Mouse (Mus musculus): ENCODE data around the gene Tuba3a. TPM values are rescaled to one million over a fixed set of nuclear protein-coding genes. Genes with fewer than 3 reads are reported as not detected.
A peak's percentile ranks its signal among the peaks of the same experiment; 100 is the strongest.
"Not testable (repeated sequence)": the region's sequence is repeated elsewhere in the genome, so short reads cannot be mapped to it uniquely, and the experiment has no call there.

The Tuba3a gene
- total RNA-seq, 2 experiments from 2014 or later, result not detected

DNA sequence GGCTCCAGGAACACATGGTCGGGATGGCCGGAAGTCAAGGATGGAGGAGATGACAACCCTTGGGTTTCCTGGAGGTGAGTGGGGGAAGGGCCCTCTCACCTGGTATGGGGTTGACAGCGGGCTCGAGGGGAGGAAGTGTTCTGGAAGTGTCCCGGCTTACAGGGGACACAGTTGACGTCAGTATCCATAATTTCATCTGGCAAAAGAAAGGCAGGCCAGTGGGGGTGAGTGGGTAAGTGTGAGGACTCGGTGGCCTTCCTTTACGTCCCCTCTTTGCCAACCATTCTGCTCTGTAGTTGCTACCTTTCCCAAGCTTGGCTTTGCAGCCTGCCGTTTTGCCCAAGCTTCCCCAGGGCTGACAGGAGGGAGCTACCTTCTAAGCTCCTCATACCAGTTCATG, 26.3 kb upstream of the Tuba3a start:
- no peak for DNase-seq (ENCODE audit: extremely low spot score in 1 of 2, low spot score in 2 of 2)
- intact Hi-C loops (cut with DNase I), result no loop called here

DNA sequence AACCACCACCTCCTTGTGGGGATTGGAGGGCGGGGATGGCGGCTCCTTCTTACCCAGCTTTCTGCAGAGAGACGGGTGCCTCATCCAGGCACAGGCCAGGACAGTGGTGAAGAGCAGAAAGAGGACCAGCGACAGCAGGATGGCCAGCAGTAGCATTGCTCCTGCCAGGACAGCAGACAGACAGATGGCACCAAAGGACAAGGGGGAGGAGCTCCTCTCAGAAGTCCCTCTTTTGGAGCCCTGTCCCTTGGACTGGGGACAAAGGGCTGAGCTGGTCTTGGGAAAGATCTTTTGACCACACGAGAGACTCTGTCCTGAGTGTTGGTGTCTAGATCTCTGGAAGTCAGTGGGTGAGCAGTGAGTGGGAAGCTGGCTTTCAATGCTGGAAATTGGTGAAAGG, 23.6 kb upstream of the Tuba3a start:
- no peak for DNase-seq (ENCODE audit: extremely low spot score in 1 of 2, low spot score in 2 of 2)

DNA sequence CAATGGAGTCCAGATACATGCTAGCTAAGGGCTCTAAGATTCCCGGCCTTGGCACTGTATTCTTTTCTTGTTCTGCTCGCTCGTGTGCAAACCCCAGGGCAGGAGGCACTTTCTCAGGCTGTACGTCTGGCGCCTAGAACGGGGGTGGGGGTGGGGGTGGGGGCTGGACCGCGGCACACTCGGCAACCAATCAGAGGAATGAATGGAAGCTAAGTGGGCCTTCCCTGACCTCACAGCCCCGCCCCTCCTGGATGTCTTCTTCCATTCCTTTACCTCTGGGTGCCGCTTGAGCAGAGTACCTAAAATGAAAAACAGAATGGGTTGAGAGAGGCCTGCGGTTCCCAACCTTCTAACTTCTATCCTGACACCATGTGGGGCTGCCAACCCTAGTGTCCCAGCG, 23.1 kb upstream of the Tuba3a start:
- no peak for DNase-seq (ENCODE audit: extremely low spot score in 1 of 2, low spot score in 2 of 2)

More for the DNA sequence above, 23.6 kb upstream of the Tuba3a start:
- intact Hi-C loops (cut with DNase I), result no loop called here

DNA sequence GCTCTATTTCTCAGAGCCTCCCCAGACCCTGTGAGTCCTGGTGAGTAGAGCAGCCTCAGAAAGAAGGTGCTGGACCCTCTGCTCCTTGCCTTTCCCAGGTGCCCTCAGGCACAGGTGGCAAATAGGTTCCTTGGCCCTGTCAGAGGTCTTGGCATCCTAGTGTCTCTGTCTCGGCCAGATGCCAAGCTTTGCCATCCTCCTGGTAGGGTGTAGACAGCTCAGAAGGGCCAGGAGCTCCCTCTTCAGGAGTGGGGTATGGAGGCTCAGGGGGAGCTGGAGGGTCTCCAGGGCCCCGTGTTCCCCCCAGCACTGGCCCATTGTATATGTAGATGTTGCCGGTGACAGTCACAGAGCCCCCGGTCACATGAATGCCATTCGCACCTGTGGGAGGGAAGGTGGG, 21.2 kb upstream of the Tuba3a start:
- intact Hi-C loops (cut with DNase I), result no loop called here
- no peak for DNase-seq (ENCODE audit: extremely low spot score in 1 of 2, low spot score in 2 of 2)

More for the DNA sequence above, 23.1 kb upstream of the Tuba3a start:
- intact Hi-C loops (cut with DNase I), result no loop called here

DNA sequence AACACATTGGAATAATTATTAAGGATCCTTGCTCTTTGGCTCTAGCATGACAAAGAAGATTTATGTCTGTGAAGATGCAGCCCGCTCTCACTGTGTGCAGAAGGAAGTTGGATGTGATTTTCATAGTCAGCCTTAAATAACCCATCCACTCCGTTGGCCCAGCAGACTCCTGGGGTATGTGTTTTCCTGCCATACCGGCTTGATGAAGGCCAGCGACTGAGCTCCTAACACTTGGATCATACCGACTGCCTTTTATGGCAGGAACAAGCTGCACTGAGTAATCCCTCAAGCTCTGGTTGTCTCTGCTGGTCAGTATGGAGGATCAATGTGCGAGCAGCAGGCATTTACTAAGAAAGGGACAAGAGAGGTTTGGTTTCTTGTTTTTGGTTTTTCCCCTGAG, 19.6 kb upstream of the Tuba3a start:
- intact Hi-C loops (cut with DNase I), result no loop called here

DNA sequence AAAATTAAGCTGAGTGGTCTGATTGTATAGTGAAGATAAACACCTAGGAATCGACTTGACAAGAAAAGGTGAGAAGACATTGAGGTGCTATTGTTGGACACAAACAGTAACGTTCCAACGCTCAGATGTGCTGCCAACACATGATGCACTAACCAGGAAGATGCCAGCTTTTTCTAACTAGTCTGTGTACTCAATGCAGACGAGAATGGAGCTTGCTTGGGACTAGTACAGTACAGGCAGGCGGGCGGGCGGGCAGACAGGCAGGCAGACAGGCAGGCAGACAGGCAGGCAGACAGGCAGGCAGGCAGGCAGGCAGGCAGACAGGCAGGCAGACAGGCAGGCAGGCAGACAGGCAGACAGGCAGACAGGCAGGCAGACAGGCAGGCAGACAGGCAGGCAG, 18.6 kb upstream of the Tuba3a start:
- DNase-seq (ENCODE audit: extremely low spot score in 1 of 2, low spot score in 2 of 2); intact Hi-C loops (cut with DNase I): not testable (repeated sequence)

More for the DNA sequence above, 19.6 kb upstream of the Tuba3a start:
- DNase-seq (ENCODE audit: extremely low spot score in 1 of 2, low spot score in 2 of 2), result no peak

DNA sequence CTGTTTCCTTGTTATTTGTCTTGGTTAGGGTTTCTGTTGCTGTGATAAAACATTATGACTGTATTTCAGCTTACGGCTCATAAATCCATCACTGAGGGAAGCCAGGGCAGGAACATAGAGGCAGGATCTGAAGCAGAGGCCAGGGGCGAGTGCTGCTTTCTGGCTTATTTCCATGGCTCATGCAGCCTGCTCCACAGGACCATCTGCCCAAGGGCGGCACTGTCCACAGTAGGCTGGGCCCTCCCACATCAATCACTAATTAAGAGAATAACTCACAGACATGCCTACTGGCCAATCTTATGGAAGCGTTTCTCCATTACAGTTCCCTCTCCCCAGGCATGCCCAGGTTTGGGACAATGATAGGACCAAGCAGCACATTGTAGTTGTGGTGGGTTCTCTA, 17.4 kb upstream of the Tuba3a start:
- intact Hi-C loops (cut with DNase I), result no loop called here
- no peak for DNase-seq (ENCODE audit: extremely low spot score in 1 of 2, low spot score in 2 of 2)

DNA sequence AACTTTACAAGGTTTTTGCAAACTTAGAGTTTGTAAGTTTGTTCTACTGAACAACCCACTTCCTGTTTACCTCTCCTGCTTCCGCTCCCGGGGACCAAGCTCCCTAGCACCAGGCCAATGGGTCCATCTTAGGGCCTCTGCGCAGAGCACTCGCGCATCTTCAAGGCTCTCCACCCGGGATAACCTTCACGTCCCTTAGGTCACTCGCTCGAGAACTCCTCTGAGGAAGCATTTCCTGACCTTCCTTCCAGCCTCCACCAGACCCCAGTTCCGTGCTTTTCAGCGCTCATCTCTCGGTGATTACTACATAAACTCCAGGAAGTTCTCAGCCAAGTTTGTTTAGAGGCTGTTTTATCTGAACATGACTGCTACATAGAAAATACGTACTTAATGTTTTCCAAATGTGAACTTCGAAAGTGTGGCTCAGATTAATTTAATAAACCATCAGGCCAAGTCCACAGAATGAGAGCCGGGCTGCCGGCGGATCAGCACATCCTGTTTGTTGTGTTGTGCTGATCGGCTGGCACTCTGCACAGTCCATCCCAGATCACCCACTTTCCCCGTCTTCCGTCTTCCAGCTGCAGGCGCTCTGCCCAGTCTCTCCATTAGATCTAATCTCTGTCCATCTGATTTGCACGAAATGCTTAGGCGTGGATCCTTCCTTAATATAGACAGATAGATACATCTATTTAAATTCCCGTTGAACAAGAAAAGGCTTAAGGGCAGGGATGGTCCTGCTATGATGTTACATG, 16.6 kb upstream of the Tuba3a start:
- intact Hi-C loops (cut with DNase I), result no loop called here
- DNase-seq (ENCODE audit: extremely low spot score in 1 of 2, low spot score in 2 of 2), result no peak

DNA sequence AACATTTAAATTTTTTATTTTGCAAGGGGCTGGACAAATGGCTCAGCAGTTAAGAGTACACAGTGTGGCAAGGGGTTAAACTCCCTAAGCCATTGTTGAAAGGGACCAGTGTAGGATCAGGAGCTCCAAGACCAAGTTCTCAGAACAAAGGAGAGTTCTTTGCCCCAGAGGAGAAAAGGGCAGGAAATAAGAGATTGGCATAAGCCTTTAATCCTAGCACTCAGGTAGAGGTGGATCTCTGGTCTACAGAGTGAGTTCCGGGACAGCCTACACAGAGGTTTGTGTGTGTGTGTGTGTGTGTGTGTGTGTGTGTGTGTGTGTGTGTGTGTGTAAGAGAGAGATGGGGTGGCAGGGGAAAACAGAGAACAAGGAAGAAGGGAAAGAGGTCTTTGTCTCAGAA, 15.1 kb upstream of the Tuba3a start:
- intact Hi-C loops (cut with DNase I), result no loop called here
- DNase-seq (ENCODE audit: extremely low spot score in 1 of 2, low spot score in 2 of 2), result no peak

DNA sequence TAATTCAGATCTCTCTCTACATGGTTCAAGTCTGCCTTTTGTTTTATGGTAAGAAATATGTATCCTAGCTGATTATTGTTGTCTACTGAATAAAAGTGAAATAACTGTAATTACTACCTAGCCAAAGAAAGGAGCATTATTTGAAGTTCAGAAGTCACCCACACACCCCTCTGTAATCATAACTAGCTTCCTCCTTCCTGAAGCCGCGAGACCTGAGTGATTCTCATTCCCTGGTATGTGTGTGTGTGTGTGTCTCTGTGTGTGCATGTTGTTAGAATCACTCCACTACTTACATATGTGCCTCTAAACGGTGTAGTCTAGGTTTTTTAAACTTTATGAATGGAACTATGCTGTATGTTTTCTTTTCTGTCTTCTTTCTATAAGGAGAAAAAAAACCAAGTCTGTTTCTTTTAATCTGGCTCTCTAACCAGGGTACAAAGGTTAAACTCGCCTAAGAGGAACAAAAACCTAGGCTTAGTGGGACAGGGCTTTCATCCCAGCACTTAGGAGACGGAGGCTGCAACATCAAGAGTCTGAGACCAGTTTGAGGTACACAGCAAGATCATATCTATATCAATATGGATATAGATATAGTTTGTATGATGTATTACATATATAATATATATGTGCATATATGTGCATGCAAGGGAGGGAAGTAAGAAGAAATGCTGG, 11.4 kb upstream of the Tuba3a start:
- intact Hi-C loops (cut with DNase I), result no loop called here
- no peak for DNase-seq (ENCODE audit: extremely low spot score in 1 of 2, low spot score in 2 of 2)

DNA sequence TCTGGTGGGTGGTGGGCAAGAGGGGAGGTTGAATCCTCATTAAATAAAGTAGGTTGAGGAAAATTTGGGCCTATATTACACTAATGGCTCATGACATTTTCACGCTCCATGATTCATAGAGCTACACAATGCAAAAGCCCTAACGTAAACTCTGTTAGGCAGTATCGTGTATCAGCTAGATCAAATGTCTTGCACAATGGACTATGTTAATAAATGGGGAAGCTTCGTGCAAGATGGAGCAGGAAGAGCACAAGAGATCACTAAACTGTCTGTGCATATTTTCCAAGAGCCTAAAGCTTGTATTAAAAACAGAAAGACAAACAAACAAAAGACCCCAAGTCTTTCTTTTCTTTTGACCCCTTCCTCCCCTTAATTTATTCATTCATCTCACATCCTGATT, 8.2 kb upstream of the Tuba3a start:
- no peak for DNase-seq (ENCODE audit: extremely low spot score in 1 of 2, low spot score in 2 of 2)
- intact Hi-C loops (cut with DNase I), result no loop called here

DNA sequence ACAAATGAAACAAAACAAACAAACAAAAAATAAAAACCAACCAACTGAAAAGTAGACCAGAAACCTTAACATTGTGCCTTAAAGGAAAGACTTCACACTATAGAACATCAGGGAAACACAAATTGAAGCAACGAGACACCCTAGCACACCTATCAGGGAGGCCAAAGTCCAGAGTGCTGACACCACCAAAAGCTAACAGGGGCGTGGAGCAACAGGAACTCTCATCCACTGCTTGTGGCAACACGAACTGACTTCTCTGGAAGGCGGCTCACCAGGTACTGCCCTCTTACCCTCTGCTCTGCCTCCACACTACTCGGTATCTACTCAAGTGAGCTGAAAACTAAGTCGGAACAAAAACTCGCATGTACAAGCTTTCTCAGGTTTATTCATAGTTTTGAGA, 6.4 kb upstream of the Tuba3a start:
- no peak for DNase-seq (ENCODE audit: extremely low spot score in 1 of 2, low spot score in 2 of 2)
- intact Hi-C loops (cut with DNase I), result no loop called here

DNA sequence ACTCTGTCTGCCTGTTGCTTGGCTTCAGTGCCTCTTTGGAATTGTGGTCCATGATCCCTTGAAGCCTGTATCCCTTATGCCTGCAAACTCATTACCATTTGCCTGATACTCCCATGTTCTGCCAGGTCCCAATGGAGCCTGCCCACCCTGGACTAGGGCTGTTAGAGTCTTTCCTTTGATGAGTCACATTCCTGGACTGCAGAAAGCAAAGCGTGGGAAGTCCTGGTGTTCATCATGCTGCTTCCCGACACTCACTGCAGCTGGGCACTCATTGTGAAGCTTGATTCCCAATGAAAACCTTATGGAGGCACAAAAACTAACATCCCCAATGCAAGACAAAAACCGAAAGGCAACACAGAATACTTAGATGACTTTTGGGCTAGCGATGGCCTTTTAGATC, 5.5 kb upstream of the Tuba3a start:
- no peak for DNase-seq (ENCODE audit: extremely low spot score in 1 of 2, low spot score in 2 of 2)
- intact Hi-C loops (cut with DNase I), result no loop called here

DNA sequence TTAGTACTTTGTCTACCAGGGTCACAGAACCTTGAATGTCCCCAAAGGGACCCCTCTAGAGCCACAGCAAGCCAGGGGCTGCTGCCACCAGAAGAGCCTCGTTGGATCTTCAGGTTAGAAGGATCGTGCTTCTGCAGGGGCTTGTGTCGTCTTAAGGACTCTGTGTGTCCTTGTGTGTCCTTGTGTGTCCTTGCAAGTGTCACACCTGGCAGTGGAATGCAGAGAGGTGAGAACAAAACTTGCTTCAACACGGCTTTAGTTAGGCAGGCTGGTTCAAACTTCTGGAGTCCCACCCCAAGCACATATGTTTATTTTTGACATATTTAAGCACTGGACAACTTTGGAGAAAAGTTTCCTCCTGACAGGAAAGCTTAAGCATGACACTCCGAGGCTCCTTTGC, 2.9 kb upstream of the Tuba3a start:
- DNase-seq (ENCODE audit: extremely low spot score in 1 of 2, low spot score in 2 of 2), result no peak
- intact Hi-C loops (cut with DNase I), result no loop called here

DNA sequence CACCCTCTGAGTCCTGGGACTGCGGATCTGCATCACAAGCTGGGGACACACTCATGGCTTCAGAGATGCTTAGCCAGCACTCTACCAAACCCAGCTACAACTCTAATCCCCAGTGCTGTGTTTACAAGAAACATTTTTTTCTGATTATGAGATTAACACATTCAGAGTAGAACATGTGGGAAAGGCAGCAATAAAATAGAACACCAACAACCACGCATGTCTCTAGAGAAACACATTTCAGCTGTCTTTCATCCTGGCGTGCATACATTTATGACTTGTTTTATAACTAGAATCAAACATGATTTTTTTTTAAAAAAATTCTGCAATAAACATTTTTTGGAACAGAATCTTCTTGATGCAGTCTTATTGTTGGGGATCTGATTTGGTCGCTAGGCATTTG, 1.1 kb upstream of the Tuba3a start:
- intact Hi-C loops (cut with DNase I), result no loop called here
- no peak for DNase-seq (ENCODE audit: extremely low spot score in 1 of 2, low spot score in 2 of 2)

DNA sequence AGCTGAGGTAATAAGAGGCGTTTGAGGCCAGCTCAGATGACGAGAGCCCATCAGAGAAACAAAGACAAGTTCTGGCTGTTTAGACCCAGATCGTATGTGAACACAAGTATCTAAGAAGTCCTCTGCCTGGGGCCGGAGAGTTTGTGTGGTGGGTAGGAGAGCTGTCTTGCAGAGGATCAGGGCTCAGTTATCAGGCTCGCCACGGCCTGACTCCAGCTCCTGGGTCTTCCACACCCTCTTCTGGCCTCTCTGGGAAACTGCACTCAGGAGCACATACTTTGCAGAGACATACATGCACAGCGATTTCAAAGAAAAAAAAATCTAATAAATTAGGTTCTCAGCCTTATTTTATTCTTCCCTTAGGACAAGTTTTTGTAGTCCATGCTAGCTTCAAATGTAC, 1.1 kb downstream of the Tuba3a start:
- intact Hi-C loops (cut with DNase I), result no loop called here
- no peak for DNase-seq (ENCODE audit: extremely low spot score in 1 of 2, low spot score in 2 of 2)

DNA sequence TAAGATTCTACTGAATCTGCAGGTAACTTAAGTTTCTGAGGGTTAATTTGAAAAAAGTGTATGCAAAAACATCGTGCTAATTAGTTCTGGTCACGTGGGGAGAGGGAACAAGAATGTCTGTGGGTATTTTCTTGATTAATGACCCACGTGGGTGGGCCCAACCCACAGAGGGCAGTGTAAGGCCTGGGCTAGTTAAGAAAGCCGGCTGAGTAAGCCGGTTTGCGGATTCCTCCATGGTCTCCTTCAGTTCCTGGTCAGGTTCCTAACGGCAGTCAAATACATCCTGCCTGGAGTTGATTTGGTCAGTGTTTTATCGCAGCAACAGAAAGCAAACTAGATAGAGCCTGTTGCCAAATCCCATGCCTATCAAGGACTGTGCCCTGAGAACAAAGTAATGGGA, 1.6 kb downstream of the Tuba3a start:
- intact Hi-C loops (cut with DNase I), result no loop called here
- DNase-seq (ENCODE audit: extremely low spot score in 1 of 2, low spot score in 2 of 2), result no peak

DNA sequence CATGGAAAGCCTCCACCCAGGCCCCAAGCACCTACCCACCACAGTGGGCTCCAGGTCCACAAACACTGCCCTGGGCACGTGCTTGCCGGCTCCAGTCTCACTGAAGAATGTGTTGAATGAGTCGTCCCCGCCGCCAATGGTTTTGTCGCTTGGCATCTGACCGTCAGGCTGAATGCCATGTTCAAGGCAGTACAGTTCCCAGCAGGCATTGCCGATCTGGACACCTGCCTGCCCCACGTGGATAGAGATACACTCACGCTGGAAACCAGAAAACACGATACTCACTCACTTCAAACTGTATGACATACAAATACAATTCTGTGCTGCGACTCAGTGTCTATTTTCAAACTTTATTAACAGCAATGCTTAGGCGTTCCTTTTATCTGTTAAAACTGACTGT, 3.1 kb downstream of the Tuba3a start:
- DNase-seq (ENCODE audit: extremely low spot score in 1 of 2, low spot score in 2 of 2); intact Hi-C loops (cut with DNase I): not testable (repeated sequence)

DNA sequence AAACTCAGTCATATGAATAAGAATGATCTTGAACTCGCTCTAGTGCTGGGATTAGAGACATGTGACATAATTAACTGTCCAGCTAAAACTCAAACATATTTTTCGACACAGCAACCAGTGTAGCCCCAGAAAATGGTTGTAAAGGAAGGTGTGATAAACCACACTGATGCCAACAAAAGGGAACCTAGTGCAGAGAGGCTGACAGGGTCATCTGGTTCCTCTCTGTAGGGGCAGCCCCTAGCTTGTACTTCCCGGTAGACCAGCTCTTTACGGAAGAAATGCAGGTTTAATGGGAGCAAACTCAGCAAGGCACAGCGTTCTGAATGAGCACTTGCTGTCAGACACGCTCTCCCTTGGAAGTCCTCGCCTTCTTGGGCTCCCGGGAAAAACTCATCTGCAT, 6.1 kb downstream of the Tuba3a start:
- intact Hi-C loops (cut with DNase I), result loop anchor here (5.0 to 10.0 kb wide), 2 partner anchors 78 to 325 kb away; no protein-coding TSS in a partner anchor
- no peak for DNase-seq (ENCODE audit: extremely low spot score in 1 of 2, low spot score in 2 of 2)

DNA sequence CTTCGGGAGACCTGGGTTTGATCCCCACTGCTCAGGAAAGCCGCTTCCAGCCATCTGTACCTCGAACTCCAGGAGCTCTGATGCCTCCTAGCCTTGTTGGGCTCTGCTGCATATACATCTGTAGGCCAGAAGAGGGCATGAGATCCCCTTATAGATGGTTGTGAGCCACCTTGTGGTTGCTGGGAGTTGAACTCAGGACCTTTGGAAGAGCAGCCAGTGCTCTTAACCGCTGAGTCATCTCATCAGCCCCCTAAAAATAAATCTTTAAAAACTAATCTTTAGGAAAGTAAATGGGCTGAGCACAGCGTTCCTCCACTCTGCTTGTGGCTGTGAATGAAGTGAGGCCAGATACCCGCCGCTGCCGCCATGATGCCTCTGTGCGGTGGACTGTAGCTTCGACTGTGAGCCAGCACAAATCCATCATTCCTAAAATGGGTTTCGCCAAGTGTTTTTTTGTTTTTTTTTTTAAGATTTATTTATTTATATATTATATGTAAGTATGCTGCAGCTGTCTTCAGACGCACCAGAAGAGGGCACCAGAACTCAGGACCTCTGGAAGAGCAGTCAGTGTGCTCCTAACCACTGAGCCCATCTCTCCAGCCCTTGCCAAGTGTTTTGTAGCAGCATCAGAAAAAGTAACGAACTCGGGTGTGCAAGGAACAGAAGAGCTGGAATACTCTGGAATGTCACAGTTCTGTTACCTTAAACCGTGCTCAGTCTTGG, 10.8 kb downstream of the Tuba3a start:
- DNase-seq (ENCODE audit: extremely low spot score in 1 of 2, low spot score in 2 of 2), result peak in 1 of 2 experiments; percentile 67
- intact Hi-C loops (cut with DNase I), result loop anchor here (5.0 to 10.0 kb wide), 4 partner anchors 82 to 330 kb away; partner anchors contain the start of gene Iffo1
